Mouse (Mus musculus) MEL (cell line): ENCODE data around the gene Ldlrap1. TPM values are rescaled to one million over a fixed set of nuclear protein-coding genes. Genes with fewer than 3 reads are reported as not detected.
A peak's percentile ranks its signal among the peaks of the same experiment; 100 is the strongest.

Source experiments
- DNase-seq: peaks from one replicate; pipeline ENCODE4 v3.0.0; 2011; ENCODE audit warnings: low read depth, low spot score
- H3K27ac ChIP-seq: 2 replicates; pipeline ENCODE4 v1.5.1; 2012; ENCODE audit warnings: low read depth, mild to moderate bottlenecking, control low read depth, low read length, moderate library complexity; ENCODE audit not compliant: control insufficient read depth
- H3K27me3 ChIP-seq, 2 experiments: fragments of 150-350 bp in 1 of 2; sonication (generic) in 1 of 2; 2 replicates each; pipeline ENCODE4 v1.6.1; 2012; ENCODE audit warnings: low read length in 2 of 2, mild to moderate bottlenecking in 2 of 2, improper control_type of control experiment in 1 of 2, moderate library complexity in 1 of 2; ENCODE audit not compliant: insufficient read depth in 2 of 2, control insufficient read depth in 1 of 2
- H3K36me3 ChIP-seq, 2 experiments: 2 replicates each; pipeline ENCODE4 v1.6.1; 2012 to 2014; ENCODE audit warnings: low read length in 2 of 2, improper control_type of control experiment in 1 of 2, inconsistent platforms in 1 of 2, mild to moderate bottlenecking in 1 of 2; ENCODE audit not compliant: insufficient read depth in 2 of 2, control insufficient read depth in 1 of 2
- H3K4me1 ChIP-seq, 2 experiments: fragments of 150-350 bp in 1 of 2; sonication (generic) in 1 of 2; 2 replicates each; pipeline ENCODE4 v1.6.1; 2012; ENCODE audit warnings: low read length in 2 of 2, improper control_type of control experiment in 1 of 2, mild to moderate bottlenecking in 1 of 2; ENCODE audit not compliant: insufficient read depth in 2 of 2, control insufficient read depth in 1 of 2
- H3K4me3 ChIP-seq, 2 experiments: fragments of 150-350 bp in 1 of 2; sonication (generic) in 1 of 2; 2 replicates each; pipeline ENCODE4 v1.5.1; 2012; ENCODE audit warnings: low read depth in 2 of 2, low read length in 2 of 2, mild to moderate bottlenecking in 2 of 2, moderate library complexity in 2 of 2, control low read depth in 1 of 2, improper control_type of control experiment in 1 of 2; ENCODE audit not compliant: control insufficient read depth in 1 of 2, insufficient read depth in 1 of 2
- H3K79me2 ChIP-seq: 2 replicates; pipeline ENCODE4 v1.6.1; 2012; ENCODE audit warnings: mild to moderate bottlenecking, low read length, moderate library complexity; ENCODE audit not compliant: control insufficient read depth, poor library complexity, insufficient read depth
- H3K9ac ChIP-seq: 2 replicates; pipeline ENCODE4 v1.6.1; 2012; ENCODE audit warnings: low read depth, mild to moderate bottlenecking, control low read depth, low read length, moderate library complexity; ENCODE audit not compliant: control insufficient read depth, poor library complexity, severe bottlenecking
- H3K9me3 ChIP-seq: fragments of 150-350 bp; sonication (generic); replicated peaks from 2 replicates; pipeline ENCODE4 v1.6.1; 2012; ENCODE audit warnings: mild to moderate bottlenecking, low read length, improper control_type of control experiment, moderate library complexity; ENCODE audit not compliant: insufficient read depth
- BHLHE40 ChIP-seq: IDR thresholded peaks from 2 replicates; pipeline ENCODE4 v1.6.1; 2012; ENCODE audit warnings: low read depth, mild to moderate bottlenecking, inconsistent platforms, low read length, improper control_type of control experiment, borderline replicate concordance
- CHD2 ChIP-seq: IDR thresholded peaks from 2 replicates; pipeline ENCODE4 v1.6.1; 2011; ENCODE audit warnings: low read length, improper control_type of control experiment
- EP300 ChIP-seq, 2 experiments: IDR thresholded peaks; 2 replicates each; pipeline ENCODE4 v1.6.1; 2011; ENCODE audit warnings: improper control_type of control experiment in 2 of 2, low read length in 2 of 2, low read depth in 1 of 2, mild to moderate bottlenecking in 1 of 2
- MAFK ChIP-seq: IDR thresholded peaks from 2 replicates; pipeline ENCODE4 v1.6.1; 2011; ENCODE audit warnings: low read depth, mild to moderate bottlenecking, low read length, improper control_type of control experiment, borderline replicate concordance
- MAX ChIP-seq: IDR thresholded peaks from 2 replicates; pipeline ENCODE4 v1.6.1; 2011; ENCODE audit warnings: low read length, improper control_type of control experiment
- MYB ChIP-seq: IDR thresholded peaks from 2 replicates; pipeline ENCODE4 v1.6.1; 2011; ENCODE audit warnings: mild to moderate bottlenecking, low read depth, low read length, improper control_type of control experiment
- MYC ChIP-seq: IDR thresholded peaks from 2 replicates; pipeline ENCODE4 v1.6.1; 2011; ENCODE audit warnings: low read depth, mild to moderate bottlenecking, low read length, improper control_type of control experiment, moderate library complexity
- NELFE ChIP-seq: IDR thresholded peaks from 2 replicates; pipeline ENCODE4 v1.6.1; 2011; ENCODE audit warnings: low read depth, low read length, improper control_type of control experiment
- NRF1 ChIP-seq: IDR thresholded peaks from 2 replicates; pipeline ENCODE4 v1.6.1; 2014; ENCODE audit warnings: low read depth, mild to moderate bottlenecking, inconsistent platforms, low read length, improper control_type of control experiment, moderate library complexity; ENCODE audit not compliant: poor library complexity, insufficient read depth, severe bottlenecking
- POLR2A ChIP-seq, 2 experiments: IDR thresholded peaks; 2 replicates each; pipeline ENCODE4 v1.6.1; 2011 to 2012; ENCODE audit warnings: low read length in 2 of 2, mild to moderate bottlenecking in 2 of 2, control low read depth in 1 of 2, improper control_type of control experiment in 1 of 2, low read depth in 1 of 2, moderate library complexity in 1 of 2; ENCODE audit not compliant: control insufficient read depth in 1 of 2, insufficient read depth in 1 of 2, poor library complexity in 1 of 2
- POLR2AphosphoS2 ChIP-seq: IDR thresholded peaks from 2 replicates; pipeline ENCODE4 v1.6.1; 2011; ENCODE audit warnings: low read length, improper control_type of control experiment
- RAD21 ChIP-seq: IDR thresholded peaks from 2 replicates; pipeline ENCODE4 v1.6.1; 2011; ENCODE audit warnings: mild to moderate bottlenecking, low read depth, low read length, improper control_type of control experiment
- SIN3A ChIP-seq: IDR thresholded peaks from 2 replicates; pipeline ENCODE4 v1.6.1; 2012; ENCODE audit warnings: low read length, improper control_type of control experiment, inconsistent platforms
- TAL1 ChIP-seq: IDR thresholded peaks from 2 replicates; pipeline ENCODE4 v1.6.1; 2012; ENCODE audit warnings: mild to moderate bottlenecking, inconsistent platforms, low read length, moderate library complexity, mixed read lengths
- TBP ChIP-seq: IDR thresholded peaks from 2 replicates; pipeline ENCODE4 v1.8.0; 2011; ENCODE audit warnings: low read depth, low read length, improper control_type of control experiment
- UBTF ChIP-seq: IDR thresholded peaks from 2 replicates; pipeline ENCODE4 v1.6.1; 2012; ENCODE audit warnings: low read depth, mild to moderate bottlenecking, inconsistent platforms, low read length, improper control_type of control experiment, moderate library complexity, borderline replicate concordance; ENCODE audit not compliant: insufficient read depth
- ZKSCAN1 ChIP-seq: IDR thresholded peaks from 2 replicates; pipeline ENCODE4 v1.6.1; 2012; ENCODE audit warnings: low read depth, mild to moderate bottlenecking, inconsistent platforms, low read length, improper control_type of control experiment, moderate library complexity
- polyA plus RNA-seq, 2 experiments: library from polyadenylated mRNA; stranded (reverse) in 1 of 2; unstranded in 1 of 2; fragments of >175 nt in 1 of 2; fragments of >200 nt in 1 of 2; gene quantifications; 2 replicates each; pipeline versions ENCODE4 v1.2.1 to v1.2.4; 2012; ENCODE audit warnings: low replicate concordance in 2 of 2, low read depth in 1 of 2; ENCODE audit not compliant: insufficient read length in 2 of 2, insufficient read depth in 1 of 2, missing spikeins in 1 of 2
- total RNA-seq: library from RNA; depleted of rRNA; stranded (reverse); fragments of 300-350 nt; gene quantifications from 2 replicates; pipeline ENCODE4 v1.2.3, GENCODE M21; 2012

Ldlrap1 gene
- total and polyA plus RNA-seq, 3 experiments = 23.7 to 24.8 TPM; not detected in 1

DNA sequence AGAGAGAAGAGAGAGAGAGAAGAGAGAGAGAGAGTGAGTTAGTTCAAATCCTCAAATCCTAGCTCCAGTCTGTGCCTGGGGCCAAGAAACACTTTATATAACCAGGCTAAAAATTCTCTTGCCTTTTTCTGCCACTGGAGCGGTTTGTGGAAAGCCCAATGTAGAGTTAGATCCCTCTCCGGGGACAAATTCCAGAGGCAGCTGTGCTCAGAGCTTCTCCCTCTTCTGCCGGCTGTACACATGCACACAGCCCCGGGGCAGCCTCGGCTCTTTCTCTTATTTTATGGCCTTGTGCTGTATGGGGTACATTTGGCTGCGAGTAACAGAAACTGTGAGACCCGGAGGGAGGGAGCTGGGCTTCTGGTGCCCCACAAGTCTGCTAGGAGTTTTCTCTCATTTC is 31.7 kb downstream of the Ldlrap1 start:
- DNase-seq = no peak
- no peak overlapping the region for H3K9ac ChIP-seq
- H3K9me3 ChIP-seq = no peaks in the 10 kb centered on the region
- no peaks in the 10 kb centered on the region; the same call in 1 of the 2 replicates for H3K79me2 ChIP-seq
- no peak for TF ChIP-seq TAL1
- TF ChIP-seq MYC = no peak
- no peak for TF ChIP-seq ZKSCAN1
- TF ChIP-seq RAD21 = no peak
- TF ChIP-seq CHD2 = no peak
- H3K36me3 ChIP-seq = peaks cover 0 to 7% of the 10 kb centered on the region in 2 experiments; a peak in 2 of 4 replicates
- H3K4me3 ChIP-seq = no peak overlapping the region
- H3K27ac ChIP-seq = no peak overlapping the region
- no peaks in the 10 kb centered on the region for H3K27me3 ChIP-seq
- H3K4me1 ChIP-seq = peaks cover 4 to 15% of the 10 kb centered on the region in 2 experiments

DNA sequence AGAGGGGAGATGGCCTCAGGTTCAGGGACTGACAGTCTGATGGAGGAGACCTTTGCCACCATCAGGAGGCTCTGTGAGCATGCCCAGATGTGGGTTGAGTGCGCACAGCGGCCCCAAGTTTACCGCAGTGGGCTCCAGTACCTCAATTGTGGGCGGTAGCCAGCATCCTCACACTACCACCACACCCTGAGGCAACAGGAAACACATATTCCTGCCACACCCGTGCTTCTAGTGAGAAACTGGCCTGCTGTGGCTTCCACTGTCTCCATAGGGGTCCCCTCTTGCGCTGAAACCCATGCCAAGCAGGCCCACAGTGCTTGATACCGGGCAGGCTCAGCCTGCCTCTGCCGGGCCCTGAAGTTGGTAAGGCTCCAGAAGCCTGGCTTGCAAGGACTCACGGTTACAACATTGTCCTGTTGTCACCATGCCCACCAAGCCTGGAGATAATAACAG is 33.2 kb downstream of the Ldlrap1 start:
- H3K79me2 ChIP-seq = no peaks in the 10 kb centered on the region; the same call in 1 of the 2 replicates
- DNase-seq = peak; percentile 87
- no peaks in the 10 kb centered on the region for H3K27me3 ChIP-seq
- no peaks in the 10 kb centered on the region for H3K9me3 ChIP-seq
- H3K27ac ChIP-seq = peak overlapping the region; percentile 94
- H3K4me1 ChIP-seq = peaks cover 9 to 29% of the 10 kb centered on the region in 2 experiments
- H3K9ac ChIP-seq = peak overlapping the region; percentile 73
- H3K36me3 ChIP-seq = peaks cover 0 to 18% of the 10 kb centered on the region in 2 experiments; a peak in 2 of 4 replicates
- peak overlapping the region; percentile 62 to 68 for H3K4me3 ChIP-seq
- TF ChIP-seq NELFE (peak; percentile 12; the same call in 1 of the 2 replicates), UBTF (no peak), EP300 (IDR thresholded peaks at IDR 0.05; ENCODE audit: low read depth in 1 of 2, low read length in 2 of 2) (peak in 1 of 2 experiments; percentile 48; a peak in 2 of 4 replicates), MAX (0 out of 2 replicates have a peak, but pooled peaks have one; percentile 17), SIN3A (peak; percentile 69; the same call in 1 of the 2 replicates), POLR2AphosphoS2 (no peak), POLR2A (IDR thresholded peaks at IDR 0.05; ENCODE audit: control insufficient read depth in 1 of 2, insufficient read depth in 1 of 2, low read depth in 1 of 2, low read length in 2 of 2, poor library complexity in 1 of 2) (peak; percentile 15 to 60; a peak in 3 of 4 replicates), MAFK (no peak), NRF1 (peak; percentile 65), BHLHE40 (no peak), TBP (0 out of 2 replicates have a peak, but pooled peaks have one; percentile 11), MYB (no peak)
